Mouse (Mus musculus): ENCODE results near the gene Dyrk3.
A peak's percentile ranks its signal among the peaks of the same experiment; 100 is the strongest.

The Dyrk3 gene

GRCm38 (mm10) chr1:131085957-131086739 is 52.0 kb downstream of the Dyrk3 start:
- ATAC-seq (ENCODE audit: insufficient number of reproducible peaks, low FRiP score, low TSS enrichment) = no peak

- no peak for ATAC-seq (ENCODE audit: insufficient number of reproducible peaks, low FRiP score, low TSS enrichment)
Observed at GRCm38 (mm10) chr1:131085272-131085671, 52.9 kb downstream of the Dyrk3 start.

GRCm38 (mm10) chr1:131084289-131084688 is 53.9 kb downstream of the Dyrk3 start:
- no peak for ATAC-seq (ENCODE audit: insufficient number of reproducible peaks, low FRiP score, low TSS enrichment)

GRCm38 (mm10) chr1:131083609-131084008 is 54.5 kb downstream of the Dyrk3 start:
- no peak for ATAC-seq (ENCODE audit: insufficient number of reproducible peaks, low FRiP score, low TSS enrichment)

GRCm38 (mm10) chr1:131083122-131083521 is 55.0 kb downstream of the Dyrk3 start:
- no peak for ATAC-seq (ENCODE audit: insufficient number of reproducible peaks, low FRiP score, low TSS enrichment)

GRCm38 (mm10) chr1:131080686-131081085 is 57.5 kb downstream of the Dyrk3 start:
- ATAC-seq (ENCODE audit: insufficient number of reproducible peaks, low FRiP score, low TSS enrichment) = no peak

- no peak for ATAC-seq (ENCODE audit: insufficient number of reproducible peaks, low FRiP score, low TSS enrichment)
Observed at GRCm38 (mm10) chr1:131079762-131080161, 58.4 kb downstream of the Dyrk3 start.

- 0 out of 2 replicates have a peak, but pooled peaks have one; percentile 36 for ATAC-seq (ENCODE audit: insufficient number of reproducible peaks, low FRiP score, low TSS enrichment)
Observed at GRCm38 (mm10) chr1:131078761-131079330, 59.3 kb downstream of the Dyrk3 start.

Data from cerebellum, adult (tissue).